Mouse (Mus musculus) Patski (cell line): ENCODE measurements at regions not wholly inside any gene's neighbourhood (a gene's known extent, or its start where the extent isn't known, plus 50 kb on each side); places are given as distances from the start of the nearest gene placed in this dataset.
"Not testable (repeated sequence)": the region's sequence is repeated elsewhere in the genome, so short reads cannot be mapped to it uniquely, and the experiment has no call there.

ENCODE experiments used
- ATAC-seq: fragments of 100-300 bp; one replicate; pipeline ENCODE4 v1.8.0; 2021
- CTCF ChIA-PET: fragments of 350-600 bp; sonication (Branson Sonifier 250); formaldehyde crosslinking; loops from one replicate; lab custom pipeline; 2022; ENCODE audit warnings: inconsistent platforms; lab: Charles Lee
- POLR2A ChIA-PET: fragments of 350-600 bp; sonication (Branson Sonifier 250); formaldehyde crosslinking; loops from one replicate; lab custom pipeline; 2022; ENCODE audit warnings: antibody characterized with exemption, inconsistent platforms; lab: Charles Lee
- DNase-seq: peaks from one replicate; pipeline ENCODE4 v3.0.0-alpha.2; 2011; ENCODE audit warnings: low read depth, low spot score
- H3K27me3 ChIP-seq: fragments of 371-371 bp; one replicate; pipeline ENCODE4 v1.5.1; 2021
- CTCF ChIP-seq: fragments of 100-300 bp; IDR thresholded peaks from one replicate; pipeline ENCODE4 v1.5.1; 2021
- in situ Hi-C: fragments of 300-500 bp; cut with MboI; formaldehyde crosslinking; loops from 3 replicates; pipeline ENCODE4 v1.11.1; 2018; ENCODE audit warnings: low pct_unique_long_range_greater_than_20kb, mixed read lengths

DNA sequence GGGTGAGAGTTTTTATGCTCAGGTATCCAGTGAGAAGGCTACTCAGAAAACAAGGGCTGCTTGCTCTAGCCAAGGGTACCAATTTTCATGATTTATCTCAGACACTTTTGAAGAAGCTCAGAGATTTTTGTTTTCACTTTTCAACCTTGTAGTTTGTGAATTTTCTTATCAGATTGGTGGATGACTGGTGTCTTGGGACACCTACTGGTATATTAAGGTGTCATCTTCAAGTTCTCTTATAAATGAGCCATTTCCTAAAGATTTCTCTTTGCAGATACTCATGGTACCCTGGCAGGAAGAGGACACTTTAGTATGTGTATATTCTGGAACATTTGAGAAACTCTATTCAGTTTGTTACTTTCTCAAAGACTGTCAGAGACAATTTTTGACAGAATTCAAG, 239.9 kb downstream of the Prr30 start:
- no peaks in the 10 kb centered on the region for H3K27me3 ChIP-seq
- in situ Hi-C loops: no loop called here
- ATAC-seq (no peak), DNase-seq (no peak)
- ChIA-PET CTCF (no interaction called here), POLR2A (no interaction called here)
- no peak for TF ChIP-seq CTCF

DNA sequence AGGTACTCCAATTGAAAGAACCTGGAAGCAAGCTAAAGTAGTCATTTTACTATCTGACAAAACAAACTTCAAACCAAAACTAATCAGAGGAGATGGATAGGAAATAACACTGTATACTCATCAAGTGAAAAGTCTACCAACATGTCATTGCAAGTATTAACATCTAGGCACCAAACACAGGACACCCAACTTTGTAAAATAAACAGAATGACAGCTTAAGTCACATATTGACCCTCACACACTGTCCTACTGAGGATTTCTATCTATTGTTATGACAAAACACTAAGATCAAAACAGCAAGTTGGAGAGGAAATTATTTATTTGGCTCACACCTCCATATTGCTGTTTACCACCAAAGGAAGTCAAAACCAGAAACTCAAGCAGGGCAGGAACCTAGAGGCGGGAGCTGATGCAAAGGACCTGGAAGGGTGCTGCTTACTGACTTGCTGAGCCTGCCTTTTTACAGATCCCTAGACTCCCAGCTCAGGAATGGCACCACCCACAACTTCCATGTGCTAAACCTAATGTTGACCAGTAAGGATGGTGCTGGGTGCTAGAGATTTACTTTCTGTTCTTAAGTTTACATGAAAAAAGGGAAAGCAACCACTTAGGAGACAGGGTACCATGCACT, 244.2 kb downstream of the Prr30 start:
- ATAC-seq (no peak), DNase-seq (no peak)
- TF ChIP-seq CTCF: no peak
- ChIA-PET POLR2A (no interaction called here), CTCF (interaction anchor here (1.0 kb wide), 1 partner anchor 10 kb away, joined by 3 read pairs; no protein-coding TSS in a partner anchor)
- in situ Hi-C loops: no loop called here
- H3K27me3 ChIP-seq: no peaks in the 10 kb centered on the region

DNA sequence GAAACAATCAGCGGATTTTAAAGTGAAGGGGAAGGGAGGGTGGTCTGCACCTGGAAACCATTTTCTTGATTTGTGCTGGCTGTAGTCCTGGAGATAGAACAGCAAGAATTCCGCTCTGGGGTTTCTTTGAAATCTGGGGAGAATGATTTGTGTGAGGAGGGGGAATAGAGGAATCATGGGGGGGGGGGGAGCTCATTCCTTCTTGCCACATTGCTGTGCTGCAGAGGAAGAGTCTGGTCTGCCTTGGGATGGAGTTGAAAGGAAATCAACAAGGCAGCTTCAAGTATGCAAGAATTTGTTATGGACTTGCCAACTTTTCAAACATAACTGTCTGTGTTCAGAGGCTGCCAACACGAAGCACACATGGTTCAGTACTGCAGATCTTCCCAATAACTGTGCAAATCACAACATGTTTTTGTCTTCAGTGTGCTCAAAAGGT, 249.4 kb downstream of the Prr30 start:
- ChIA-PET POLR2A (no interaction called here), CTCF (no interaction called here)
- ATAC-seq: no peak
- DNase-seq: no peak
- in situ Hi-C loops: no loop called here
- no peak for TF ChIP-seq CTCF
- H3K27me3 ChIP-seq: no peaks in the 10 kb centered on the region

DNA sequence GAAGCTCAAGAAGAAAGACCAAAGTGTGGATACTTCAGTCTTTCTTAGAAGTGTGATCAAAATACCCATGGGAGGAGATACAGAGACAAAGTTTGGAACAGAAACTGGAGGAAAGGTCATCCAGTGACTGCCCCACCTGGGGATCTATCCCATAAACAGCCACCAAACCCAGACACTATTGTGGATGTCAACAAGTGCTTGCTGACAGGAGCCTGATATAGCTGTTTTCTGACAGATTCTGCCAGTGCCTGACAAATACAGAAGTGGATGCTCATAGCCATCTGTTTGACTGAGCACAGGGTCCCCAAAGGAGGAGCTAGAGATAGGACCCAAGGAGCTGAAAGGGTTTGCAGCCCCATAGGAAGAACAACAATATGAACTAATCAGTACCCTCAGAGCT, 252.5 kb downstream of the Prr30 start:
- ATAC-seq, POLR2A ChIA-PET, in situ Hi-C loops, CTCF ChIA-PET, DNase-seq, H3K27me3 ChIP-seq: not testable (repeated sequence)

DNA sequence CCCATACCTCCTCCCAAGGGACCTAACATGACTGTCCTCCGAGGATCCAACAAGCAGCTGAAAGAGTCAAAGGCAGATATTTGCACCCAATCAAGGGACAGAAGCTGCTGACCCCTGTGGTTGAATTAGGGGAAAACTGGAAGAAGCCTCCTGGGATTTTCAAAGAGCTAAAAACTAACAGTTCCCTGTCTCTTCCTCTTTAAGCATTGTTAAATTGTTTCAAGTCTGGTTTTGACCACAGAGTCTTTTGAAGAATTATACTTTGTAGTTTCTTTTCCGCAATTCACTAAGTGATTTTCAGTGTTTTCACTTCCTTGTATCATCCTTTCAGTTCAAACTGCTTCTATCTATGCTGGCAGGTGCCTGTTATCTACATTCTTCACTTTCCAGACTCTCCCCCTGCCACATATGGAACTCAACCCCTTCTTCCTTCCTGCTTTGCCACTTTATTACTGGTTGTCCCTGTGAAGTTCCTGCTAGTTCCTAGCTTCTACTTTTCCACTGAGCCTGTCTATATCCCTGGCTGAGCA, 262.7 kb downstream of the Prr30 start:
- no peak for TF ChIP-seq CTCF
- ATAC-seq (no peak), DNase-seq (no peak)
- POLR2A ChIA-PET: no interaction called here
- CTCF ChIA-PET: no interaction called here
- H3K27me3 ChIP-seq: no peaks in the 10 kb centered on the region
- in situ Hi-C loops: no loop called here

DNA sequence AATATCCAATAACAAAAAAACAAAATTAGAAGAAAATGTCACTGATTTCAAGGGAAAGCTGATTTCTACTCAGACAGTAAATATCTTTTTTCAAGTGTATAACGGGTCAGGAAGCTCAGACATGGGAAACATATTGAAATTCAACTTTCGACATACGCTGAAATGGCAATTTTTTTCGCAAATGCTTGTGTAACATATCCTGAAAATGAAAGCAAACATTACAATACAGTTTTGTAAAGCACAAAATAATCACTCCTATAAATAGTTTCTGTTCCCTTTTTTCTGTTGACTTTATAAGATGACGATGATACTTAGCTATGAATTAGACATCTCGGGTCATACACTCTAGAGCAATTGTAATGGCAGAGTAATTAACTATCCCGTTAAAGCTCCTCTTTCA, 265.6 kb downstream of the Prr30 start:
- in situ Hi-C loops: no loop called here
- TF ChIP-seq CTCF: no peak
- DNase-seq (no peak), ATAC-seq (no peak)
- CTCF ChIA-PET: no interaction called here
- POLR2A ChIA-PET: no interaction called here
- no peaks in the 10 kb centered on the region for H3K27me3 ChIP-seq

DNA sequence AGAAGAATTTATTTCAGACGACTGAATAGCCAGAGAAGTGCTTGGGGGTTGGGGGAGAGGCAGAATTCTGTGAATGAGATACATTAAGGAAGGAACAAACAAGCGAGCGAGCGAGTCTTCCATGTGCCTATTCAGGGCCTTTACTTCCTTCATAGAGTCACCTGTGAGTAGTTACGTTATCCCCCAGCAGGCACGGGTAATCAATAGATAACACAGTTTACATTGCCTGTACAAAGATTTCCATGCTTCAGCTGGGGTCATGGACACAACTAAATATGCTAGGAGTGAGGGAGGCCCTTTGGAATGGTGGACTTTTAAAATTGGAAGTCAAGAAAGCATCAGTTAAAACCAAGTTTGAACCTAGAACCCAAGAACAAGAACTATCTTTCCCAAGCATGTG, 275.2 kb downstream of the Prr30 start:
- no peak for DNase-seq
- ChIA-PET POLR2A (interaction anchor here (0.8 to 1.0 kb wide), 2 partner anchors 9 to 11 kb away, joined by 3 read pairs; no protein-coding TSS in a partner anchor), CTCF (interaction anchor here (1.1 kb wide), 1 partner anchor 45 kb away, joined by 3 read pairs; no protein-coding TSS in a partner anchor)
- H3K27me3 ChIP-seq: no peaks in the 10 kb centered on the region
- in situ Hi-C loops: no loop called here
- TF ChIP-seq CTCF: no peak
- ATAC-seq: no peak

DNA sequence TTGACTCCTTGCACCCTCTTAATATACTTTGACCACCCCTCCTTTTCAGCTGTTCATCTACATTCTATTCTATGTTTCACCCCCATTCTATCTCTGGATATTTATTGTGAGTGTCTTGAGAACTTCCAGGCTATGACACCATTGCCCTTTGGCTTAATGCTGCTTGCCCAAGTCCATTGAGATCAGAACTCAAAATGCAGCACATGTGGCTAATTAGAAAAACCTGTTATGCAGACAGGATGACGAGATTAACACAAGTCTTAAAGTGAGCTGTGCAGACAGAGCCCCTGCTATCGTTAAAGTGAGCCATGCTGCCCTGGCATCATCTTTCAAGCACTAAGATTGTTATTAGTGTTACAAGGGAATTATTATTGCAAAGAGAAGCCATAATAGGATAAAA, 299.9 kb downstream of the Prr30 start:
- DNase-seq (no peak), ATAC-seq (no peak)
- TF ChIP-seq CTCF: no peak
- ChIA-PET CTCF (interaction anchor here (1.2 kb wide), 1 partner anchor 12 kb away, joined by 3 read pairs; no protein-coding TSS in a partner anchor), POLR2A (no interaction called here)
- no peaks in the 10 kb centered on the region for H3K27me3 ChIP-seq
- in situ Hi-C loops: no loop called here

DNA sequence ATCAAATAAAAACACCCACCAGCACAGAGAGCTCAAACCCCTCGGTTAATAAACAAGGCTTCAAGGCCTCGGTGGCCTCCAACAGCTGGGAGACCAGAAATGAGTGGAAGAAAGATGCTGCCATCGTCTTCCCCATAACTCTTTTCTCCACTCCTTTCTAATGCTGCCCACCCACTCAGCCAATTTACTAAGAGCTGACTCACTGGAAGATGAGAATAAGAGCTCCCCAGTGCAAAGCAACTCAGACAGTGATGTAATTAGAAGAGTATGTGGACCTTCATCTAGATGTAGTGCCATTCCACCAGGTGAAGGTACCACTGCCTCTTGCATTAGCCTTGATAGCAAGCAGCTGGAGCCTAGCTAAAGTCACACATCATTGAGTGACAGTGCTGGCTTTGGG, 301.1 kb downstream of the Prr30 start:
- CTCF ChIA-PET: no interaction called here

DNA sequence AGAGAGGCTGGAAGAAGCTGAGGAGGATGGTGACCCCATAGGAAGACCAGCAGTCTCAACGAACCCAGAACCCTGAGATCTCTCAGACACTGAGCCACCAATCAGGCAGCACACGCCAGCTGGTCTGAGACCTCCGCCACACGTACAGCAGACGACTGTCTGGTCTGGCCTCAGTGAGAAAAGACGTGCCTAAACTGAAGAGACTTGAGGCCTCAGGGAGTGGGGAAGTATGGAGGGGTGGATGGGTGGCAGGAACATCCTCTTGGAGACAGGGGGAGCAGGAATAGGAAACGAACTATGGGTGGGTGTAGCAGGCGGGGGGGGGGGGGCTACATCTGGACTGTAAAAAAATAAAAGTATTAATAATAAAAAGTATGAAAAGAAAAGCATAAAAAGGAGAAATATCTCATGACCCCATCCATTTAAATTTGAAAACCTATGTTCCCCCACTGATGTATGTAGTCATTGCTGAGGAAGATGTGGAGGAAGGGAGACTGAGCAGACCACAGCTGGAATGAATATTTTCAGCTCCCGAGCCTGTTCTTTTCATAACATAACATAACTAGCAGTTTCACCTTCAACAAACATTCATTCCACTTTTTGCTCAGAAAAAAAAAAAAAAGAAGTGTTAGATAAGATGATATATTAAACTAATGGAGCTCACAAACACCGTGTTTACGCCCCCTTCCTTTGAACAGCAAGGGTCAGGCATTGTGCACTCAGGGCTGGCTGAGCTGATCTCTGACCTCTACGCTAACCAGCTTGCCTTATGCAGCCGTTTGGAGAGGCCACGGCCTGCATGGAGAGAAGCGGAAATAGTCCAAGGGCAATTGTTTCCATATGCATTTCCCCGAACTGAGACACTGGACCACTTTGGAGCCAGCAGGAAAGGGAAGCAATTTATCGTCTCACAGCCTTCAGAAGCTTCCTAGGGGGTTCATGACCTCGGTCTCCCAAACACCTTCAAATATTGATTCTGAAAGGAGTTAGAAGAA, 310.7 kb downstream of the Prr30 start:
- in situ Hi-C loops: no loop called here
- ChIA-PET CTCF (no interaction called here), POLR2A (interaction anchor here (0.6 kb wide), 1 partner anchor 820 kb away, joined by 3 read pairs; no protein-coding TSS in a partner anchor)
- no peak for TF ChIP-seq CTCF
- no peak for ATAC-seq
- no peak for DNase-seq
- H3K27me3 ChIP-seq: no peaks in the 10 kb centered on the region

More for the DNA sequence above, 301.1 kb downstream of the Prr30 start:
- no peak for ATAC-seq
- in situ Hi-C loops: no loop called here
- POLR2A ChIA-PET: no interaction called here
- no peak for DNase-seq
- TF ChIP-seq CTCF: no peak
- H3K27me3 ChIP-seq: no peaks in the 10 kb centered on the region
